8 mouse cellular contexts compared by ENCODE assay signal in genomic region chr10:77417240-77418102, GRCm38 (mm10). TPM values are rescaled to one million over a fixed set of nuclear protein-coding genes. Genes with fewer than 3 reads are reported as not detected.
A peak's percentile ranks its signal among the peaks of the same experiment; 100 is the strongest.
DNase-seq lines count a peak whose midpoint lies in the region; ATAC-seq lines count a peak whose summit lies in the region.

No protein-coding gene starts in this region.

- ATAC-seq in megakaryocyte, adult 5-6 weeks (ENCODE audit: poor library complexity, severe bottlenecking), result no peak
- peak; percentile 82 for ATAC-seq in embryonic facial prominence, embryonic 14.5 days (ENCODE audit: low read depth)
- peak; percentile 76 for ATAC-seq in lung, embryonic 15.5 days (ENCODE audit: borderline replicate concordance, extremely low read depth, low FRiP score, low TSS enrichment)

- 0 out of 2 replicates have a peak, but pooled peaks cover 2% of the 10 kb centered on the region for H3K9me3 ChIP-seq in megakaryocyte, embryonic 14.5 days
- peaks cover 12% of the 10 kb centered on the region; the same call in 1 of the 2 replicates for H3K9me3 ChIP-seq in embryonic facial prominence, embryonic 14.5 days (ENCODE audit: control insufficient read depth, low read length)
- no peaks in the 10 kb centered on the region for H3K9me3 ChIP-seq in hindbrain, embryonic 10.5 days
- H3K9me3 ChIP-seq in lung, embryonic 15.5 days, result no peaks in the 10 kb centered on the region

- peaks cover 57% of the 10 kb centered on the region for H3K4me1 ChIP-seq in megakaryocyte, embryonic 14.5 days
- H3K4me1 ChIP-seq in embryonic facial prominence, embryonic 14.5 days (ENCODE audit: control insufficient read depth, insufficient read depth, low read length), result peaks cover 15% of the 10 kb centered on the region; the same call in 1 of the 2 replicates
- peaks cover 26% of the 10 kb centered on the region for H3K4me1 ChIP-seq in hindbrain, embryonic 10.5 days (replicated peaks)
- peaks cover 27% of the 10 kb centered on the region for H3K4me1 ChIP-seq in lung, embryonic 15.5 days

- H3K4me2 ChIP-seq in embryonic facial prominence, embryonic 14.5 days (ENCODE audit: low read depth, low read length), result peak overlapping the region; percentile 97
- peak overlapping the region; percentile 94 for H3K4me2 ChIP-seq in lung, embryonic 15.5 days

- DNase-seq in adrenal gland, postnatal 25 days, result peak; percentile 35
- peak; percentile 25 for DNase-seq in embryonic facial prominence, embryonic 14.5 days (ENCODE audit: low spot score)
- peak; percentile 45 for DNase-seq in hindbrain, embryonic 10.5 days (ENCODE audit: low spot score)
- DNase-seq in right cerebral cortex, postnatal 4 days, result peak; percentile 42
- no peak for DNase-seq in layer of hippocampus, adult 18-20 months (ENCODE audit: low spot score in 2 of 2)

- H3K9ac ChIP-seq in embryonic facial prominence, embryonic 14.5 days (ENCODE audit: low read depth, low read length), result peak overlapping the region; percentile 76
- peak overlapping the region; percentile 52 for H3K9ac ChIP-seq in lung, embryonic 15.5 days

- peak overlapping the region; percentile 95 for H3K4me3 ChIP-seq in megakaryocyte, embryonic 14.5 days (replicated peaks)
- H3K4me3 ChIP-seq in embryonic facial prominence, embryonic 14.5 days (ENCODE audit: low read depth, low read length), result peak overlapping the region; percentile 77
- H3K4me3 ChIP-seq in hindbrain, embryonic 10.5 days, result peak overlapping the region; percentile 80
- peak overlapping the region; percentile 83 for H3K4me3 ChIP-seq in lung, embryonic 15.5 days

- H3K36me3 ChIP-seq in megakaryocyte, embryonic 14.5 days (replicated peaks; ENCODE audit: low read length), result no peaks in the 10 kb centered on the region
- H3K36me3 ChIP-seq in embryonic facial prominence, embryonic 14.5 days (ENCODE audit: control insufficient read depth, insufficient read depth, low read length), result no peaks in the 10 kb centered on the region
- no peaks in the 10 kb centered on the region for H3K36me3 ChIP-seq in hindbrain, embryonic 10.5 days
- H3K36me3 ChIP-seq in lung, embryonic 15.5 days, result 0 out of 2 replicates have a peak, but pooled peaks cover 3% of the 10 kb centered on the region

- 2% methylated on average over 17 of the region's 70 CpGs for WGBS in embryonic facial prominence, embryonic 14.5 days
- under 1% methylated on average over 66 of the region's 70 CpGs for WGBS in hindbrain, embryonic 10.5 days
- WGBS in lung, embryonic 15.5 days, result under 1% methylated on average over 55 of the region's 70 CpGs

- H3K27me3 ChIP-seq in megakaryocyte, embryonic 14.5 days (replicated peaks), result peaks cover 23% of the 10 kb centered on the region
- H3K27me3 ChIP-seq in embryonic facial prominence, embryonic 14.5 days (replicated peaks; ENCODE audit: control insufficient read depth, insufficient read depth, low read length), result peaks cover 26% of the 10 kb centered on the region
- peaks cover 28% of the 10 kb centered on the region for H3K27me3 ChIP-seq in hindbrain, embryonic 10.5 days (ENCODE audit: insufficient read depth, poor library complexity, severe bottlenecking)
- peaks cover 18% of the 10 kb centered on the region; the same call in 1 of the 2 replicates for H3K27me3 ChIP-seq in lung, embryonic 15.5 days

- H3K27ac ChIP-seq in embryonic facial prominence, embryonic 14.5 days (replicated peaks; ENCODE audit: low read depth, low read length), result no peak overlapping the region
- peak overlapping the region; percentile 89 for H3K27ac ChIP-seq in hindbrain, embryonic 10.5 days
- no peak overlapping the region for H3K27ac ChIP-seq in lung, embryonic 15.5 days

RNA-seq across cellular contexts. Expression of gene Adarb1, which starts 0.6 kb away (rescaled TPM):
- polyA plus RNA-seq in megakaryocyte, embryonic 14.5 days (2012; ENCODE audit: insufficient read depth, low replicate concordance), result 0.65 and 1.6 TPM in 2 replicates
- total RNA-seq in megakaryocyte, adult 5-6 weeks (2015), result 0.02 and 0.05 TPM in 2 replicates
- total RNA-seq in megakaryocyte, adult 5-6 weeks (2017), result 0.20 and 0.37 TPM in 2 replicates
- total RNA-seq in adrenal gland, postnatal 25 days (2021), result 12.4 and 14.0 TPM in 2 replicates
- 4.2 and 5.4 TPM in 2 replicates for polyA plus RNA-seq in embryonic facial prominence, embryonic 14.5 days (2014; fragmentation: Nextera tagmentation; extraction: Ambion mirVana)
- polyA plus RNA-seq in hindbrain, embryonic 10.5 days (2016; fragmentation: Nextera tagmentation; extraction: Ambion mirVana), result 5.7 and 7.8 TPM in 2 replicates
- polyA plus RNA-seq in lung, embryonic 15.5 days (2015; fragmentation: Nextera tagmentation; extraction: Ambion mirVana), result 37.7 and 41.0 TPM in 2 replicates
- 100 to 1,000 TPM; 111 to 119 TPM for total RNA-seq in layer of hippocampus, adult 18-20 months (2021)

Comparison
In these comparisons a context has a peak if more than half of its experiments do, and no peak if none do; other contexts are left out.
1. DNase-seq: peak in adrenal gland, postnatal 25 days (single experiment), embryonic facial prominence, embryonic 14.5 days (single experiment), hindbrain, embryonic 10.5 days (single experiment) and right cerebral cortex, postnatal 4 days (single experiment); none in layer of hippocampus, adult 18-20 months (0 of 2).
2. Peak in every context shown above with its lines, with median percentiles within 50 percentile points of each other: H3K4me3 ChIP-seq.